Mouse (Mus musculus): Measurements from ENCODE around the gene Lhx5.

Gene Lhx5

DNA sequence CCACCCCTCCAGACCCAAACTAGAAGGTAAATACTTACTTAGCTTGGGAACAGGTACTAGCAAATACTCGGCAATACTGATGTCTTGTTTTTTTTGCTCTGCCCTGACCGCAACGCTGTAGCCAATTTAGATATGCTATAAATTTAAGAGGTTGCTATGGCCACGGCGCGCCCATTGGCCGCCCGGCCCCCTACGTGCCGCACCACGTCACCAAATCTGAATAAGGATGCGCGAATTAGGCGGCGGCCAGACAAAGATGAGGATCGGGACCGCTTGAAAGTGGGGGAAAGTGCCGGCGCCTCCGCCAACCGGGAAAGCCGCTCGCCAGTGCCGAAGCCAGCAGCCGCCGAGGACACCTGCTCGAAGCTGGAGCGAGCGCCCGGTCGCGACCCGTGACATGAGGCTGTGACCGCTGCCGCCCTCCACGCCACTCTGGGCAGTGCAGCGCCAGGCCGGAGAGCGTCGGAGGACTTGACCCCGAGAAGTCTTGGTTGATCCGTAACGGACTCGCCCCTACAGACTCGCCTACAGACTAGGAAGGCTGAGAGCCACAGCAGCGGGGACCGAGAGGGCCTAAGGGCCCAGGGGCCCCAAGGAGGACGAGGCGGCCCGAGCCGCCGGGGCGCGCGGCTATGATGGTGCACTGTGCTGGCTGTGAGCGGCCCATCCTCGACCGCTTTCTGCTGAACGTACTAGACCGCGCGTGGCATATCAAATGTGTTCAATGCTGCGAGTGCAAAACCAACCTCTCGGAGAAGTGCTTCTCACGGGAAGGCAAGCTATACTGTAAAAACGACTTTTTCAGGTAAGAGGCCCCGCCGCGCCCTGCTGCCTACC, at the start of gene Lhx5:
Gene Lhx5, plus strand, starts transcription at position 51 of the 837 bp plus-strand sequence.
- DNase-seq: no peak

GRCm38 (mm10) chr5:120386361-120386760, 45.1 kb upstream of the Lhx5 start:
- no peak for DNase-seq

GRCm38 (mm10) chr5:120388765-120389164, 42.7 kb upstream of the Lhx5 start:
- DNase-seq: no peak

DNA sequence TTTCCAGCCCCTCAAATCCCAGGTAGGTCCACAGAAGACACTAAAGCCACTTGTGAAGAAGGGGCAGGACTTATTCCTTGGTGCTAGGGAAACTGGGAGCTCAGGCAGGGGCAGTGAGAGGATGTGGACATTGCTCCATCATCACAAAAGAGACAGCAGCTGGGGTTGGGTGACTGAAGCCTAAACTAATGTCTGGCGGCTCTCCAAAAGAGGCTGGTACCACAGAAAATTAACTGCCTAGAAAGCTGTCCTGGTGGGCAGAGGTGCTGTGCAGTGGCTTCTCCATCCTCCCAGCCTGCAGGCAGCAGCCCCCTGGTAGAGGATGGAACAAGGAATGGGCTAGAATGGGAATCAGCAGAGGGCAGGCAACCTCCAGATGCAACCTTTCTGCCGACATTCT, 41.5 kb upstream of the Lhx5 start:
- DNase-seq: no peak

DNA sequence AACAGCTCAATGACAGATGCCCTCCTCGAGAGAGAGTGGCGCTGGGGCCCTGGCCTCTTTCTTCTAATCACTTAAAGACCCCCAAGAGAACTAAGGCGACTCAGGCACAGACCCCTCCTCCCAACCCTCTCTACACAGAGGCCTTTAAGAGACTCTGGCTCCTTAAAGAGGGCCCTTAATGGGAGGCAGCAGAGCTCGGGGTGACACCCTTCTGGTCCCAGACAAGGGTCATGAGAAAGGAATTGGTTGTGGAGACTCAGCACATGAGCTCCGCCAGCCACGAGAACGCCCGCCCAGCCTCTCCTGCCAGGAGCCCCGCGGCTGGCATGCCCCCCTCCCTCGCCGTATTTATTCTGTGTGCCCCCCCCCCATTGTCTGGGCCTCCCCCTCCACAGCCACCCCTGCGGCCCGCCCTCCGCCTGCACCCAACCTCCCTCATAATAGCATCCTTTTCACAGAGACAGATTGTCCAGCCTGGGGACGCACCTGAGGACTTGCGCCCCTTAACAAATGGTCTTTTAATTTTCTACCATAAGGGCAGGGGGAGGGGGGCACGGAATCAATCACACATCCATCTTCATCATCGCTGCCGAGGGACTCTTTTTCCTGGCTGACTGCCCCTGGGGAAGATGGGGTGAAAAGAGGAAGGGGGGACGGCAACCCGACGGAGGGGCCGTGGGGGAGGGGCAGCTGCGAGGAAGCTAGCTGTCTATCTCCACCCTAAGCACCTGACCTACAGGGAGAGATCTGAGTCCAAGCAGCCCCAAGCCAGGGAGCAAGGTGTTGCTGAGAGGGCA, 37.4 kb upstream of the Lhx5 start:
- DNase-seq: no peak

DNA sequence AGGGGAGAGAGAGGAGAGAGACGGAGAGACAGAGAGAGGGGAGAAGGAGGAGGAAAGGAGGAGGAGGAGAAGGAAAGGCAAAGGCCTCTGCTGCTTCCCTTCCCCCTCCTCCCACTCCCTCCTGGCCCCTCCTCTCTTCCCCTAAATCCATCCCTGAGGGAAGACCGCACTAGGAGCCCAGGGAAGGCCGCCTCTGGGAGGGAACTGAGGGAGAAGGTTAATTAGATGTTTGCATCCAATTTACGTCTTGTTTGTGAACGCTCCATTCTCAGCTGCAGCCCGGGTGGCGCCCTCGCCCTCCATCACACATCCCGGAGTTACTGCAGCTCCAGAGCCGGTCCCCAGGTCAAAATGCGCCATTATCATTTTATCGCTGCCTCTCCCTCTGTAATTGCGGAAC, 33.5 kb upstream of the Lhx5 start:
- no peak for DNase-seq

- peak; percentile 63 to 69 for DNase-seq
Observed at GRCm38 (mm10) chr5:120404831-120405591, 26.5 kb upstream of the Lhx5 start.

DNA sequence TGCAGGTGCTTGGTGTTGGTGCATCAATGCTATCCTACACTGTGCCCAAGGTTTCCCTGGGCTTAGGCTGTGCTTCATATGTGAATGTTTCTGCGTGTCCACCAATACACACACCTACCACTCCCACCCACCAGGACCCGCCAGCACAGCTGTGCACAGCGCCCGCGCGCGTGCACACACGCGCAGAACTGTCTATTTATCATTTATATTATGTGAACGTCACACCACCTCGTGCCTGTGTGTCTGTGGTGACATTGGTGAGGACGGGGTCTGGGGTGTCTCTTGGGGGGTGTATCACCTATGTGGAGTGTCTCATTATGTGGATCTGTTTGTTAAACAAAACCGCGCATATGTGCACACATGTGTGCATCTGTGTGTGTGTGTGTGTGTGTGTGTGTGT, 22.6 kb upstream of the Lhx5 start:
- DNase-seq: no peak

GRCm38 (mm10) chr5:120409385-120410378, 21.8 kb upstream of the Lhx5 start:
- DNase-seq: no peak

- DNase-seq: no peak
Observed at GRCm38 (mm10) chr5:120413436-120413835, 18.1 kb upstream of the Lhx5 start.

- DNase-seq: no peak
Observed at GRCm38 (mm10) chr5:120420106-120420505, 11.4 kb upstream of the Lhx5 start.

- peak; percentile 32 to 68 for DNase-seq
Observed at GRCm38 (mm10) chr5:120424039-120424438, 7.5 kb upstream of the Lhx5 start.

DNA sequence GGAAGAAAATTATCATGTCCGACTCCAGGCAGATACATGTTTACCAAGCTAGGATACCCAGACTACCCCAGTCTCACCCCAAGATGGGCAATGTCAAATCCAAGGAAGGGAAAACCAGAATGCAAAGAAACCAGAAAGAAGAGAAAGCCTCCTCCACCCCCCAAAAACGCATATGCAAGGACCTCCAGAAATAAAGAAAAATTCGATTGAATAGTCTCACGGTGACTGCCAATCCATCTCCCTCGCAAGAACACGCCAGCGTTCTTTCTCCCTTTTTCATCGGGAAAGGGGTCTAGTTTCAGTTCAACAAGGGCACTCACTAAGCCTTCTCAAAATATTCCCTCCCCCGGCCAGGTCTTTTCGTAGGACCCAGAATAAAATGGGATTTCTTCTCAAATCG, 6.8 kb upstream of the Lhx5 start:
- no peak for DNase-seq

GRCm38 (mm10) chr5:120425711-120426110, 5.8 kb upstream of the Lhx5 start:
- DNase-seq: no peak

DNA sequence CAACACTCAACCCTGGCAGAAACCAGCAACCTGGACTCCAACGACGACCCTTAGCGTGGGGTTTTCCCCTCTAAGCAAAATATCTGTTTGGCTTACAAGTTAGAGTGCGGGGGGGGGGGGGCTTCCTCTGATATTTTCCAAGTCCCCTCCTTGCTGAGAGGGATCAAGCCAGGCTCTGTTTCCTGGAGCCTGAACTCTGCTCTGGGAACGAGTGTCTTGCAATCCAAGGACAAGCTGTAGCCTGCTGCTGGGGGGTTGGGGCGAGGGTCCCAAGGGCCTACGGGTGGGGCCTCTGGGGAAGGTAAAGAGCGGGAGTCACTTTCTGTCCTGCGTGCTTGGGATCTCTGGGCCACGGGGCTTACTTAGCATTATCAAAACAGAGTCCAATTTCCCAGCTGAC, 4.9 kb upstream of the Lhx5 start:
- DNase-seq: no peak

DNA sequence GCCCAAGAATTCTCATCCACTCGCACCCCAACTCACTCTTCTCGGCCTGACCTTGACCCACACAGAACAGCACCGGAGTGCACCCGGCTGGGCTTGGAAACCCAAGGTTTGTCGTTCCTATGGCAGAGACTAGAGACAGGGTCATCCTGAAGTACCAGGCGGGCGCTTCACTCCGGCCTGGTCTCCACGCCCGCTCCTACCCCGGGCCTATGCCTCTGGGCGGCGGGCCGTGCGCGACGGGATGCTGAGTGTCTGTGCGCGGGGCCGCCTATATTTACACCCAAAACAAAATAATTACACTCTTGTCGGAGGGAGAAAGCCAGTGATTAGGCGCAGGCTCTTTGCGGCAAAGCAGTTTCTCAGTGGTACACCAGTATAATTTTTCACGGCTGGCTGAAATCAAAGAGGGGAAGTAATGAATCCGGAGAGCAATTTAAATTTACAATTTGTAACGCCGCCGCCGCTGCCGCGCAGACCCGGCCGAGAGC, 4.0 kb upstream of the Lhx5 start:
- no peak for DNase-seq

- DNase-seq: no peak
Observed at GRCm38 (mm10) chr5:120428189-120428838, 3.2 kb upstream of the Lhx5 start.

DNA sequence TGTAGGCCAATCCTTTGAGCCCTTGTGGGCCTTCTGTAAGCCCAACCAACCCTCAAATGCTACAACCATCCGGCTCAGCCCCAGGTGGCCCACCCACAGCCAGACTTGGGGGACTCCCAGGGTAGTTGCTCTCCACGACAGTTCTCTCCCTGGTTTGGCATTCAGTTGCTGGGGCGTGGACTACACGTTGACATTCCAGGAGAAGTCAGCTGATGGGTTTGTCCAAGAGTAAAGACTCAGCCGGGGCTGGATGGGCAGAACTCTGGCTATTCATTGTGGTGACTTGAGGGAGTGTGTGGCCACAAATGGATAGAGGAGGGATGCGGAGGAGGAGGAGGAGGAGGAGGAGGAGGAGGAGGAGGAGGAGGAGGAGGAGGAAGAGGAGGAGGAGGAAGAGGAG, 2.5 kb upstream of the Lhx5 start:
- DNase-seq: no peak

DNA sequence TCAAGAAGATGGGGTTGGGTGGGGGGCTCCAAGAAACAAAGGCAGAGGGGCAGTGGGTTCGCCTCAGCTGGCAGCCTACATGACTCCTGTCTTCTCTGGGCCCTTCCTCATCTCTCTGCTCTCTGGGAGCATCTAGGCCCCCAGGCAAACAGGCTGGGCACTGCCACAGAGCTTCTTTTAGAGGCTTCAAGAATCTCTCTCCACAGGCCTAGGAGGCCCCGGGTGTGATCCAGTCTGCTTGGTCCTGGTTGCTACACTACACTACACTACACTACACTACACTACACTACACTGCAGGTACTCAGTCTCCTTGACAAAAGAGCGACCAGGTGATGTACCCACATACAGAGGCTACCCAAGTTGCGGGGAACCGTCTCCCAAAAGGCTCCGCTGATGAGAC, 1.8 kb upstream of the Lhx5 start:
- DNase-seq: no peak

DNA sequence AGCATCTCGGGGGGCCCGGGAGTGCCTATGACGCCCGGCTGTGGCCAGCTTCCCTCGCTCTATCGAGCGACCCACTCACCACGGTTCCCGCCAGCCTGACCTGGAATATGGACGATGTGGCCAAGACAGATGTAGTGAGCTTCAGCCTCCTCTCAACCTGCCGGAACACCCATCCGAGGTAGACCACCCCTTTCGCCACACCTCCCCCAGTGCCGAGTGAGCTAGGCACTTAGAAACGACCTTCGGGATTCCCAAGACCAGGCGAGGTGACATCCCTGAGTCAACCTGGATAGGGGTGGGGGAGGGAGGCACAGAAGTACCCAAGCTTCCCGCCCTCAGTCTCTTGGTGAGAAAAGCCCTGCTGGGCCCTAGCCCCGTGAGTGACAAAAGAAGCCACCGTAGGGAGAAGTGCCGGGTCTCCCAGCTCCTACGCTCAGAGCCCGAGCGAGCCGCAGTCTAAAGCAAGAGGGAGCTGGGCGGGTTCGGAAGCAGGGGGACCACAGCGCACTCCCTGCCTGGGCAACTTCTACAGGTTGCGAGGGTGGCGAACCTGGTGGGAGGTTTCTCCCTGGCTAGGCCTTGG, 407 bp upstream of the Lhx5 start:
- no peak for DNase-seq

DNA sequence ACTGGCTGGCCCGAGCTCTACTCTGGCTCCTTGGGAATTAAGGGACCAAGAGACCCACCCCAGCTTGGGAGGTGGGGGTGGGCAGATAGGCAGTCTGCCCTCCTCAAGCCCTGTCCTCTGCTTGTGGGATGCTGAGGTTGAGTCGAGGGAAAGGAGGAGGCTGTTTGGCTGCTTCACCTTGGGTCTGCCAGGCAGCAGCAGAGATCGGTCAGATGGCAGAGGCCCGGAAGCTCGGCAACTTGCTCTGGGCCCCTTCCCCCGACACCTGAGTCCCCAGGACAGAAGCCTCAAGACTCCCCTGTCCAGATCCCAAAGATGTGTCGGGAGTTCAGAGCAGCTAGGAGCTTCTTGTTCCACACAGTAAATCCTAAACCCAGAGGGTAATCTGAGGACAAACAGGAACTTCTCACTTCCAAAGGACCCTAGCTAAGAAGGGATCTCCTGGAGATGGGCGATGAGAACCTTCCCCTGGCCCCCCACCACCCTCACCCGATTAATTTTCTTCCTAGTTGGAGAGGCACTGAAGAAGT, 1.1 kb downstream of the Lhx5 start:
- no peak for DNase-seq
